Mouse (Mus musculus) lung, adult 2 months (tissue): ENCODE results near the gene Smndc1. TPM values are rescaled to one million over a fixed set of nuclear protein-coding genes. Genes with fewer than 3 reads are reported as not detected.
A peak's percentile ranks its signal among the peaks of the same experiment; 100 is the strongest.

Experiments
- DNase-seq: peaks from one replicate; pipeline ENCODE4 v3.0.0; 2022
- H3K4me1 ChIP-seq: fragments of 200-500 bp; 2 replicates; pipeline ENCODE4 v1.6.1; 2011; ENCODE audit warnings: low read length; ENCODE audit not compliant: control insufficient read depth, insufficient read depth
- H3K4me3 ChIP-seq: fragments of 200-500 bp; replicated peaks from 2 replicates; pipeline ENCODE3; 2011; ENCODE audit warnings: low read depth, mild to moderate bottlenecking, control low read depth, low read length; ENCODE audit errors: extremely low read depth
- CTCF ChIP-seq: fragments of 200-500 bp; IDR thresholded peaks from 2 replicates; pipeline ENCODE4 v1.5.1; 2011; ENCODE audit warnings: mild to moderate bottlenecking, low read length, control low read depth; ENCODE audit not compliant: insufficient read depth
- POLR2A ChIP-seq: fragments of 200-500 bp; IDR thresholded peaks from 2 replicates; pipeline ENCODE4 v1.6.1; 2011; ENCODE audit warnings: low read depth, mild to moderate bottlenecking, control low read depth, low read length, borderline replicate concordance; ENCODE audit errors: extremely low read depth
- WGBS: fragments of 180-500 bp; shearing (Covaris S2); methylation state at CpG from one replicate; pipeline ENCODE4 v1.1.7; 2018; 5-methylcytosine and 5-hydroxymethylcytosine counted together
- polyA plus RNA-seq: library from polyadenylated mRNA; depleted of rRNA; stranded (reverse); fragments of >200 nt; gene quantifications from 2 replicates; pipeline ENCODE4 v1.2.3, GENCODE M21; 2012

Smndc1 gene
- polyA plus RNA-seq, 1 experiment, result 6.2 TPM

- Histone ChIP-seq H3K4me1 (peaks cover 10% of the 10 kb centered on the region), H3K4me3 (peak overlapping the region; percentile 92)
- DNase-seq, result no peak
- 40% methylated on average over 8 of the region's 8 CpGs for WGBS
- no peak for TF ChIP-seq CTCF
- TF ChIP-seq POLR2A, result no peak
Observed at GRCm38 (mm10) chr19:53391386-53391785, 1.0 kb upstream of the Smndc1 start.

- TF ChIP-seq POLR2A (no peak), CTCF (no peak)
- no peak for DNase-seq
- WGBS, result under 1% methylated on average over 58 of the region's 59 CpGs
- peaks cover 10% of the 10 kb centered on the region for H3K4me1 ChIP-seq
- H3K4me3 ChIP-seq, result peak overlapping the region; percentile 60
Observed at GRCm38 (mm10) chr19:53389851-53390431, 437 bp downstream of the Smndc1 start.

- Histone ChIP-seq H3K4me1 (peaks cover 10% of the 10 kb centered on the region), H3K4me3 (peak overlapping the region; percentile 60)
- no peak for TF ChIP-seq POLR2A
- TF ChIP-seq CTCF, result no peak
- no peak for DNase-seq
- WGBS, result 14% methylated on average over 6 of the region's 6 CpGs
Observed at GRCm38 (mm10) chr19:53389417-53389816, 961 bp downstream of the Smndc1 start.

GRCm38 (mm10) chr19:53383336-53383735 is 7.0 kb downstream of the Smndc1 start:
- Histone ChIP-seq H3K4me3 (no peak overlapping the region), H3K4me1 (peaks cover 2% of the 10 kb centered on the region; the same call in 1 of the 2 replicates)
- no peak for DNase-seq
- TF ChIP-seq CTCF, result no peak
- TF ChIP-seq POLR2A, result no peak
- WGBS, result 92% methylated on average over 15 of the region's 15 CpGs

GRCm38 (mm10) chr19:53378421-53378820 is 12.0 kb downstream of the Smndc1 start:
- no peak overlapping the region for H3K4me3 ChIP-seq
- no peaks in the 10 kb centered on the region for H3K4me1 ChIP-seq
- 88% methylated on average over 10 of the region's 10 CpGs for WGBS
- no peak for DNase-seq
- TF ChIP-seq POLR2A (no peak), CTCF (no peak)

GRCm38 (mm10) chr19:53377652-53378051 is 12.7 kb downstream of the Smndc1 start:
- no peak for TF ChIP-seq CTCF
- TF ChIP-seq POLR2A, result no peak
- DNase-seq, result no peak
- no peaks in the 10 kb centered on the region for H3K4me1 ChIP-seq
- 61% methylated on average over 8 of the region's 8 CpGs for WGBS
- H3K4me3 ChIP-seq, result no peak overlapping the region

- TF ChIP-seq CTCF, result no peak
- TF ChIP-seq POLR2A, result no peak
- Histone ChIP-seq H3K4me1 (no peaks in the 10 kb centered on the region), H3K4me3 (no peak overlapping the region)
- DNase-seq, result no peak
- 94% methylated on average over 9 of the region's 9 CpGs for WGBS
Observed at GRCm38 (mm10) chr19:53375816-53376215, 14.6 kb downstream of the Smndc1 start.

- Histone ChIP-seq H3K4me1 (no peaks in the 10 kb centered on the region), H3K4me3 (no peak overlapping the region)
- no peak for DNase-seq
- no peak for TF ChIP-seq POLR2A
- no peak for TF ChIP-seq CTCF
- 89% methylated on average over 6 of the region's 6 CpGs for WGBS
Observed at GRCm38 (mm10) chr19:53375299-53375698, 15.1 kb downstream of the Smndc1 start.

- no peaks in the 10 kb centered on the region for H3K4me1 ChIP-seq
- no peak for DNase-seq
- H3K4me3 ChIP-seq, result no peak overlapping the region
- no peak for TF ChIP-seq CTCF
- TF ChIP-seq POLR2A, result no peak
- 83% methylated on average over 2 of the region's 2 CpGs for WGBS
Observed at GRCm38 (mm10) chr19:53373570-53373969, 16.8 kb downstream of the Smndc1 start.

- TF ChIP-seq CTCF (no peak), POLR2A (no peak)
- H3K4me3 ChIP-seq, result no peak within 1 kb of the TSS
- DNase-seq, result no peak
- 71% methylated on average over 13 of the region's 13 CpGs for WGBS
- H3K4me1 ChIP-seq, result no peaks in the 10 kb centered on the region
Observed at GRCm38 (mm10) chr19:53371666-53372065, 18.7 kb downstream of the Smndc1 start, which contains the start of gene Gm10197. Gene Gm10197, minus strand, starts transcription at chr19:53371766.
